8 mouse cellular contexts compared by ENCODE assay signal in the genomic region with DNA sequence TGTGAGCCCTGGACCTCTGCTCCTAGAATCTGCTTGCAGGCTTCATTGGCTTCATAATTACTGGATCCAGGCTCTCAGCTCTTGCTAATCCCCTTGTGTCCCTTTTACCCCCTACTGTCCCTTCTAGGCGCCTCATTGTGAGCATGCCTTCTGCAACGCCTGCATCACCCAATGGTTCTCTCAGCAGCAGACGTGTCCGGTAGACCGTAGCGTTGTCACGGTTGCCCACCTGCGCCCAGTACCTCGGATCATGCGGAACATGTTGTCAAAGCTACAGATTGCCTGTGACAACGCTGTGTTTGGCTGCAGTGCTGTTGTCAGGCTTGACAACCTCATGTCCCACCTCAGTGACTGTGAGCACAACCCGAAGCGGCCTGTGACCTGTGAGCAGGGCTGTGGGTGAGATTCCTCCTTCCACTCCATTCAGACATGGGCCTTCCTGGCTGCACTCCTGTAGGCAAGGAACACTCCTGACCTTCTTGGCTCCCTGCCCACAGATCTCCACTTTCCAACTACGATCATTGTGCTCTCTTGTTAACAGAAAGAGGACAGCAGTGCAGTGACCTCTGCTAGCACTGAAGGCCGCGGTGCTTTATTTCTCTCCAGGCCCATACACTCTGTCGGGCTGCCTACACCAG. TPM values are rescaled to one million over a fixed set of nuclear protein-coding genes. Genes with fewer than 3 reads are reported as not detected.
A peak's percentile ranks its signal among the peaks of the same experiment; 100 is the strongest.
DNase-seq lines count a peak whose midpoint lies in the region; ATAC-seq lines count a peak whose summit lies in the region.

No protein-coding gene starts in this region.

- ATAC-seq in cerebellum, adult (ENCODE audit: insufficient number of reproducible peaks, low FRiP score, low TSS enrichment) = no peak; the same call in 1 of the 2 replicates

- peak; percentile 68 for DNase-seq in cerebellum, adult 11 months
- DNase-seq in urinary bladder, postnatal 14 days (ENCODE audit: low spot score) = peak; percentile 50
- DNase-seq in urinary bladder, postnatal 25 days (ENCODE audit: low spot score) = no peak
- peak; percentile 47 to 57 for DNase-seq in heart, postnatal 36 days
- DNase-seq in lung, postnatal 25 days (ENCODE audit: low spot score) = peak; percentile 43
- no peak for DNase-seq in frontal cortex, postnatal 36 days (ENCODE audit: low spot score in 2 of 2)
- DNase-seq in left cerebral cortex, postnatal 36 days (ENCODE audit: low spot score in 2 of 2) = no peak

- intact Hi-C loops in heart, postnatal 36 days (cut with DNase I) = no loop called here
- intact Hi-C loops in left cerebral cortex, postnatal 36 days (cut with DNase I) = no loop called here

RNA-seq across cellular contexts. Expression of gene Smarcc2, which starts 23.7 kb away (rescaled TPM):
- total RNA-seq in heart, postnatal 36 days (2021) = 10 to 100 TPM; 79.8 to 82.7 TPM
- 100 to 1,000 TPM; 238 to 245 TPM for total RNA-seq in left cerebral cortex, postnatal 36 days (2021)

RNA-seq across cellular contexts. Expression of gene Rnf41, which starts 23.8 kb away (rescaled TPM):
- total RNA-seq in heart, postnatal 36 days (2021) = 10 to 100 TPM; 16.3 to 18.3 TPM
- total RNA-seq in left cerebral cortex, postnatal 36 days (2021) = 10 to 100 TPM; 75.8 to 78.1 TPM

RNA-seq across cellular contexts. Expression of gene Nabp2, which starts 24.0 kb away (rescaled TPM):
- 10 to 100 TPM; 44.6 to 49.6 TPM for total RNA-seq in heart, postnatal 36 days (2021)
- 10 to 100 TPM; 88.8 to 91.6 TPM for total RNA-seq in left cerebral cortex, postnatal 36 days (2021)

RNA-seq across cellular contexts. Expression of gene Slc39a5, which starts 34.3 kb away (rescaled TPM):
- not detected for total RNA-seq in heart, postnatal 36 days (2021)
- not detected for total RNA-seq in left cerebral cortex, postnatal 36 days (2021)

RNA-seq across cellular contexts. Expression of gene Ankrd52, which starts 58.4 kb away (rescaled TPM):
- 10 to 100 TPM; 41.2 to 43.2 TPM for total RNA-seq in heart, postnatal 36 days (2021)
- 10 to 100 TPM; 49.3 to 61.7 TPM for total RNA-seq in left cerebral cortex, postnatal 36 days (2021)

Comparison
In these comparisons a context has a peak if more than half of its experiments do, and no peak if none do; other contexts are left out.
1. DNase-seq: peak in cerebellum, adult 11 months (single experiment), urinary bladder, postnatal 14 days (single experiment), heart, postnatal 36 days (2 of 2) and lung, postnatal 25 days (single experiment); none in urinary bladder, postnatal 25 days (single experiment), frontal cortex, postnatal 36 days (0 of 2) and left cerebral cortex, postnatal 36 days (0 of 2).